Mouse (Mus musculus) small intestine, adult 2 months (tissue): ENCODE results near the gene Fbxl12.

Source experiments
- CTCF ChIP-seq: fragments of 200-500 bp; IDR thresholded peaks from 2 replicates; pipeline ENCODE4 v1.5.1; 2012; ENCODE audit warnings: low read depth, mild to moderate bottlenecking, control low read depth, inconsistent platforms, low read length, moderate library complexity, mixed read lengths; ENCODE audit not compliant: insufficient replicate concordance, insufficient read length; ENCODE audit errors: extremely low read depth
- POLR2A ChIP-seq: fragments of 200-500 bp; IDR thresholded peaks from 2 replicates; pipeline ENCODE4 v1.6.1; 2012; ENCODE audit warnings: low read depth, mild to moderate bottlenecking, control low read depth, inconsistent platforms, low read length, moderate library complexity

DNA sequence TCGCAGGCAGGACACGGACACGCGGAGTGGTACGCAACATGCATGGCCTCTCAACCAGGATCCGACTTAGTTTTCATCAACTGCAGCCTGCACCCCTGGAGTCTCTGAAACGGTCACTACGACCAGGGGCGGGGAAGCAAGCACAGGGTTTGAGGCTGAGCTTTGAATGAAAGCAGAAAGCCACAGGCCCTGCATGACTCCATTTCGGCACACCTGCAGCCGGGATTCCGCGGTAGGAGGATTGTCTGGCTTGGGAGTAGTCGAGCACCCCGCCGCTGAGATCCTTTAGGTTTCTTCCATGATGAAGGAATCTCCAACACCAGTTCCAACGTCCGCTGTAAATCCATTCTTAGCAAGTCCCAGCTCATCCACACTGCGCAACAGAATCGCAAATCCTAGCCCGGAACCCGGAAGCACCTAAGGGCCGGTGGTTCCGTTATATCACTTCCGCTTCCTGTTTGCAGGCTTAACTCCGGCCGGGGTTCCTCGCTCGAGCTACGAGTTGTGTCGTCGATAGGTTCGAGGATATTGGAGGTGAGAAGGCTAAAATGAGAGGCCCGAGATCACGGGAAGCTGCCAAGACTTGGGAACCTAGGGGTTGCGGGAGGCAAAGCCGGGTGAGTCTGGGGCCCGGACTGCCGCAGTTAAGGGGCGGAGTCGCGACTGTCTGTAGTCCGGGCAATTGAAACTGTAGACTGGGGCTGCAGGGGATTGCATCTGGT, at the start of gene Fbxl12:
- peak; percentile 66; the same call in 1 of the 2 replicates for TF ChIP-seq POLR2A
- TF ChIP-seq CTCF, result no peak
